Mouse (Mus musculus) forebrain, postnatal 0 days (tissue): ENCODE results near the gene Pde4a. TPM values are rescaled to one million over a fixed set of nuclear protein-coding genes. Genes with fewer than 3 reads are reported as not detected.
"Not testable (repeated sequence)": the region's sequence is repeated elsewhere in the genome, so short reads cannot be mapped to it uniquely, and the experiment has no call there.

Experiments
- ATAC-seq: fragments of 200-750 bp; cut with Nextera tagmentation; 2 replicates; pipeline ENCODE4 v1.8.0; 2017; ENCODE audit warnings: mild to moderate bottlenecking, moderate library complexity
- DNase-seq: peaks from one replicate; pipeline ENCODE4 v3.0.0-alpha.2; 2015
- H3K27ac ChIP-seq: fragments of 300-500 bp; sonication (generic); 2 replicates; pipeline ENCODE4 v1.5.1; 2014; ENCODE audit warnings: low read depth, mild to moderate bottlenecking, antibody characterized with exemption, low read length, moderate library complexity, mixed read lengths
- H3K27me3 ChIP-seq: fragments of 300-500 bp; sonication (generic); 2 replicates; pipeline ENCODE4 v1.6.1; 2014; ENCODE audit warnings: mild to moderate bottlenecking, low read length, mixed read lengths; ENCODE audit not compliant: insufficient read depth
- H3K36me3 ChIP-seq: fragments of 300-500 bp; sonication (generic); 2 replicates; pipeline ENCODE4 v1.6.1; 2014; ENCODE audit warnings: mild to moderate bottlenecking, moderate library complexity; ENCODE audit not compliant: insufficient read depth
- H3K4me1 ChIP-seq: fragments of 300-500 bp; sonication (generic); 2 replicates; pipeline ENCODE4 v1.6.1; 2014; ENCODE audit warnings: antibody characterized with exemption; ENCODE audit not compliant: insufficient read depth
- H3K4me2 ChIP-seq: fragments of 300-500 bp; sonication (generic); 2 replicates; pipeline ENCODE4 v1.6.1; 2014; ENCODE audit warnings: low read depth, mild to moderate bottlenecking, moderate library complexity
- H3K4me3 ChIP-seq: fragments of 300-500 bp; sonication (generic); 2 replicates; pipeline ENCODE4 v1.5.1; 2014; ENCODE audit warnings: low read depth, low read length, mixed read lengths
- H3K9ac ChIP-seq: fragments of 300-500 bp; sonication (generic); 2 replicates; pipeline ENCODE4 v1.6.1; 2014; ENCODE audit warnings: mild to moderate bottlenecking
- H3K9me3 ChIP-seq: fragments of 300-500 bp; sonication (generic); 2 replicates; pipeline ENCODE4 v1.6.1; 2016; ENCODE audit warnings: low read length
- CTCF ChIP-seq: sonication (generic); IDR thresholded peaks from 2 replicates; pipeline ENCODE4 v1.5.1; 2016; ENCODE audit warnings: antibody characterized with exemption, control low read depth, low read depth
- WGBS: fragments of 180-500 bp; shearing (Covaris S2); extraction: QIAGEN DNeasy Blood & Tissue Kit; methylation state at CpG from one replicate; pipeline ENCODE4 v1.1.7; 2014; 5-methylcytosine and 5-hydroxymethylcytosine counted together
- polyA plus RNA-seq: library from polyadenylated mRNA; unstranded; fragments of >200 nt; fragmentation: Nextera tagmentation; extraction: Ambion mirVana; gene quantifications from 2 replicates; pipeline ENCODE4 v1.2.1, GENCODE M21; 2015
- total RNA-seq: library from RNA; depleted of rRNA; stranded (reverse); fragments of >200 nt; gene quantifications from 2 replicates; pipeline ENCODE4 v1.2.3, GENCODE M21; 2014; rRNA removed

Pde4a gene
- total and polyA plus RNA-seq, 2 experiments from 2014 or later, result 20.0 to 41.6 TPM

- Histone ChIP-seq H3K9me3 (no peaks in the 10 kb centered on the region), H3K4me3 (no peak overlapping the region), H3K27ac (no peak overlapping the region), H3K4me2 (no peak overlapping the region), H3K9ac (no peak overlapping the region), H3K27me3 (peaks cover 31% of the 10 kb centered on the region), H3K36me3 (no peaks in the 10 kb centered on the region), H3K4me1 (no peaks in the 10 kb centered on the region)
- DNase-seq (no peak), ATAC-seq (no peak)
- WGBS, result 76% methylated on average over 13 of the region's 13 CpGs
- no peak for TF ChIP-seq CTCF
These were observed 85.7 kb downstream of the Pde4a start for GRCm38 (mm10) chr9:21251116-21251735.

- Histone ChIP-seq H3K9me3 (no peaks in the 10 kb centered on the region), H3K27ac (no peak overlapping the region), H3K4me2 (no peak overlapping the region), H3K4me1 (no peaks in the 10 kb centered on the region), H3K27me3 (peaks cover 2% of the 10 kb centered on the region), H3K9ac (no peak overlapping the region), H3K36me3 (no peaks in the 10 kb centered on the region), H3K4me3 (no peak overlapping the region)
- ATAC-seq, result no peak
- TF ChIP-seq CTCF, result no peak
- no peak for DNase-seq
These were observed 89.2 kb downstream of the Pde4a start for GRCm38 (mm10) chr9:21254690-21255089.

- H3K4me1 ChIP-seq, ATAC-seq, DNase-seq, H3K36me3 ChIP-seq, H3K4me3 ChIP-seq, H3K9ac ChIP-seq, H3K4me2 ChIP-seq, H3K9me3 ChIP-seq, H3K27ac ChIP-seq, H3K27me3 ChIP-seq: not testable (repeated sequence)
- 85% methylated on average over 4 of the region's 4 CpGs for WGBS
These were observed 90.8 kb downstream of the Pde4a start for GRCm38 (mm10) chr9:21256349-21256748.

- H3K27me3 ChIP-seq, result no peaks in the 10 kb centered on the region
- WGBS, result 73% methylated on average over 6 of the region's 6 CpGs
- no peak overlapping the region for H3K27ac ChIP-seq
- no peak overlapping the region for H3K4me2 ChIP-seq
- no peak overlapping the region for H3K4me3 ChIP-seq
- DNase-seq, result no peak
- TF ChIP-seq CTCF, result no peak
- no peak for ATAC-seq
- peaks cover under 1% of the 10 kb centered on the region; the same call in 1 of the 2 replicates for H3K4me1 ChIP-seq
- H3K9me3 ChIP-seq, result no peaks in the 10 kb centered on the region
- no peak overlapping the region for H3K9ac ChIP-seq
- no peaks in the 10 kb centered on the region for H3K36me3 ChIP-seq
These were observed 95.1 kb downstream of the Pde4a start for GRCm38 (mm10) chr9:21260491-21261040.

GRCm38 (mm10) chr9:21261831-21262230 lies 96.3 kb downstream of the Pde4a start:
- no peak overlapping the region for H3K9ac ChIP-seq
- TF ChIP-seq CTCF, result no peak
- H3K36me3 ChIP-seq, result no peaks in the 10 kb centered on the region
- DNase-seq (no peak), ATAC-seq (no peak)
- no peaks in the 10 kb centered on the region for H3K27me3 ChIP-seq
- WGBS, result 67% methylated on average over 2 of the region's 2 CpGs
- H3K27ac ChIP-seq, result no peak overlapping the region
- H3K9me3 ChIP-seq, result no peaks in the 10 kb centered on the region
- H3K4me2 ChIP-seq, result no peak overlapping the region
- no peak overlapping the region for H3K4me3 ChIP-seq
- peaks cover 11% of the 10 kb centered on the region; the same call in 1 of the 2 replicates for H3K4me1 ChIP-seq

Other genes starting within 250 kb of the Pde4a start
- 83.1 and 101 TPM in 2 replicates for gene Dnmt1, start 205.8 kb upstream of the Pde4a start, total RNA-seq
- gene Dnmt1, start 205.8 kb upstream of the Pde4a start, polyA plus RNA-seq, result 36.2 and 39.9 TPM in 2 replicates
- 3.7 and 4.0 TPM in 2 replicates for gene S1pr2, start 188.9 kb upstream of the Pde4a start, total RNA-seq
- 5.1 and 5.7 TPM in 2 replicates for gene S1pr2, start 188.9 kb upstream of the Pde4a start, polyA plus RNA-seq
- gene Mrpl4, start 163.0 kb upstream of the Pde4a start, total RNA-seq, result 59.9 and 77.8 TPM in 2 replicates
- 101 and 111 TPM in 2 replicates for gene Mrpl4, start 163.0 kb upstream of the Pde4a start, polyA plus RNA-seq
- gene Icam1, start 149.7 kb upstream of the Pde4a start, total RNA-seq, result 3.2 and 3.7 TPM in 2 replicates
- 3.1 and 3.6 TPM in 2 replicates for gene Icam1, start 149.7 kb upstream of the Pde4a start, polyA plus RNA-seq
- not detected in 2 replicates for gene Icam4, start 136.3 kb upstream of the Pde4a start, total RNA-seq
- gene Icam4, start 136.3 kb upstream of the Pde4a start, polyA plus RNA-seq, result not detected in 2 replicates
- gene Icam5, start 133.6 kb upstream of the Pde4a start, total RNA-seq, result 17.2 and 19.4 TPM in 2 replicates
- 8.2 and 10.3 TPM in 2 replicates for gene Icam5, start 133.6 kb upstream of the Pde4a start, polyA plus RNA-seq
- gene Zglp1, start 98.6 kb upstream of the Pde4a start, total RNA-seq, result not detected in 2 replicates
- gene Zglp1, start 98.6 kb upstream of the Pde4a start, polyA plus RNA-seq, result 0.56 and 0.84 TPM in 2 replicates
- gene Gm49373, start 92.6 kb upstream of the Pde4a start, total RNA-seq, result 1.5 and 2.6 TPM in 2 replicates
- gene Gm49373, start 92.6 kb upstream of the Pde4a start, polyA plus RNA-seq, result 0.74 and 0.79 TPM in 2 replicates
- 63.2 and 69.2 TPM in 2 replicates for gene Fdx1l, start 92.1 kb upstream of the Pde4a start, total RNA-seq
- 79.4 and 94.9 TPM in 2 replicates for gene Fdx1l, start 92.1 kb upstream of the Pde4a start, polyA plus RNA-seq
- gene Gm38431, start 73.7 kb upstream of the Pde4a start, total RNA-seq, result 0.43 and 3.4 TPM in 2 replicates
- gene Gm38431, start 73.7 kb upstream of the Pde4a start, polyA plus RNA-seq, result 0.34 and 0.44 TPM in 2 replicates
- 24.5 and 40.3 TPM in 2 replicates for gene Raver1, start 73.7 kb upstream of the Pde4a start, total RNA-seq
- 23.2 and 24.3 TPM in 2 replicates for gene Raver1, start 73.7 kb upstream of the Pde4a start, polyA plus RNA-seq
- 9.4 and 11.0 TPM in 2 replicates for gene Tyk2, start 34.5 kb upstream of the Pde4a start, total RNA-seq
- gene Tyk2, start 34.5 kb upstream of the Pde4a start, polyA plus RNA-seq, result 3.8 and 5.0 TPM in 2 replicates
- gene Cdc37, start 15.7 kb upstream of the Pde4a start, total RNA-seq, result 39.5 and 42.1 TPM in 2 replicates
- gene Cdc37, start 15.7 kb upstream of the Pde4a start, polyA plus RNA-seq, result 186 and 191 TPM in 2 replicates
- gene Keap1, start 73.6 kb downstream of the Pde4a start, total RNA-seq, result 68.9 and 72.7 TPM in 2 replicates
- 60.0 and 67.0 TPM in 2 replicates for gene Keap1, start 73.6 kb downstream of the Pde4a start, polyA plus RNA-seq
- gene S1pr5, start 82.7 kb downstream of the Pde4a start, total RNA-seq, result 2.7 and 2.8 TPM in 2 replicates
- 1.9 and 2.3 TPM in 2 replicates for gene S1pr5, start 82.7 kb downstream of the Pde4a start, polyA plus RNA-seq
- gene Atg4d, start 99.6 kb downstream of the Pde4a start, total RNA-seq, result 18.7 and 19.5 TPM in 2 replicates
- gene Atg4d, start 99.6 kb downstream of the Pde4a start, polyA plus RNA-seq, result 19.9 and 26.4 TPM in 2 replicates
- 27.6 and 28.1 TPM in 2 replicates for gene Kri1, start 122.3 kb downstream of the Pde4a start, total RNA-seq
- 7.1 and 11.9 TPM in 2 replicates for gene Kri1, start 122.3 kb downstream of the Pde4a start, polyA plus RNA-seq
- gene Cdkn2d, start 125.7 kb downstream of the Pde4a start, total RNA-seq, result 65.1 and 69.4 TPM in 2 replicates
- 104 and 118 TPM in 2 replicates for gene Cdkn2d, start 125.7 kb downstream of the Pde4a start, polyA plus RNA-seq
- gene Ap1m2, start 146.6 kb downstream of the Pde4a start, total RNA-seq, result 2.6 and 4.2 TPM in 2 replicates
- gene Ap1m2, start 146.6 kb downstream of the Pde4a start, polyA plus RNA-seq, result 2.4 and 2.9 TPM in 2 replicates
- gene Slc44a2, start 155.0 kb downstream of the Pde4a start, total RNA-seq, result 55.2 and 63.1 TPM in 2 replicates
- 40.8 and 48.9 TPM in 2 replicates for gene Slc44a2, start 155.0 kb downstream of the Pde4a start, polyA plus RNA-seq
- 114 and 135 TPM in 2 replicates for gene Ilf3, start 202.2 kb downstream of the Pde4a start, total RNA-seq
- gene Ilf3, start 202.2 kb downstream of the Pde4a start, polyA plus RNA-seq, result 191 and 214 TPM in 2 replicates
- 37.7 and 51.7 TPM in 2 replicates for gene Qtrt1, start 246.1 kb downstream of the Pde4a start, total RNA-seq
- gene Qtrt1, start 246.1 kb downstream of the Pde4a start, polyA plus RNA-seq, result 34.8 and 43.9 TPM in 2 replicates